Mouse (Mus musculus): ENCODE measurements around the gene Lmcd1.

DNA sequence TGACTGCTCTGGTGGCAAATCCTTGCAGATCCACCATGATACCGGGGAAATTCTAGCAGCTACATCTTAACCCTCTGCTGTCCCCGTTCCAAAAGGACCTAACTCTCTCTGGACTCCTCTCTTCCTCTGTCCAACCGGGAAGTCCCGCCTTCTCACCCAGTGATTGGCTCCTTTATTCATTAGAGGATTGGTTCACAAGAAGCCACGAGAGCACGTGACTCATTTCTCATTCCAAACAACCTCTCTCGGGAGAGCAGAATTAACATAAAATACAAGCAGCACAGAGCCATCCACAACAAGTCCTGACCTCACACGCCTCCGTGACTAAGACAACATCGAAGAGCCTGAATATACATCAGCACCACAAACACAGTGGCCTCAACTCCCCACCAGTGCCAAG, 91.7 kb downstream of the Lmcd1 start:
- TF ChIP-seq ZMIZ1 (IDR thresholded peaks at IDR 0.05; ENCODE audit: low read depth, low read length): no peak
- TF ChIP-seq CTCF (conservative IDR thresholded peaks at IDR 0.05 in 1 of 2, IDR thresholded peaks at IDR 0.05 in 1 of 2; ENCODE audit: low read depth in 2 of 2, low read length in 2 of 2): no peak
- TF ChIP-seq MYC (IDR thresholded peaks at IDR 0.05; ENCODE audit: low read depth, low read length): no peak
- TF ChIP-seq EP300 (IDR thresholded peaks at IDR 0.05; ENCODE audit: low read length): no peak
- TF ChIP-seq POLR2A (IDR thresholded peaks at IDR 0.05; ENCODE audit: low read depth, low read length): peak; percentile 44
- no peak for TF ChIP-seq TBP (conservative IDR thresholded peaks at IDR 0.05; ENCODE audit: low read depth, low read length)
- no peak for TF ChIP-seq UBTF (IDR thresholded peaks at IDR 0.05; ENCODE audit: low read depth, low read length)
- TF ChIP-seq KAT2A (IDR thresholded peaks at IDR 0.05; ENCODE audit: insufficient replicate concordance, low read length): no peak
- peak; percentile 76 for TF ChIP-seq USF2 (conservative IDR thresholded peaks at IDR 0.05; ENCODE audit: low read depth, low read length)
- TF ChIP-seq USF1 (IDR thresholded peaks at IDR 0.05; ENCODE audit: low read depth, low read length): peak; percentile 70
- no peak for TF ChIP-seq HCFC1 (IDR thresholded peaks at IDR 0.05; ENCODE audit: low read depth, low read length)
- no peak for TF ChIP-seq SMC3 (IDR thresholded peaks at IDR 0.05; ENCODE audit: low read depth, low read length)
- TF ChIP-seq ZC3H11A (IDR thresholded peaks at IDR 0.05; ENCODE audit: low read depth, low read length): no peak
- no peak for TF ChIP-seq NRF1 (IDR thresholded peaks at IDR 0.05; ENCODE audit: low read depth, low read length)
